Mouse (Mus musculus) lung, postnatal 36 days (tissue): ENCODE measurements around the gene Cxcl17.

ENCODE experiments used
- DNase-seq: peaks from one replicate; pipeline ENCODE4 v3.0.0; 2022; ENCODE audit warnings: mixed read lengths

The Cxcl17 gene

DNA sequence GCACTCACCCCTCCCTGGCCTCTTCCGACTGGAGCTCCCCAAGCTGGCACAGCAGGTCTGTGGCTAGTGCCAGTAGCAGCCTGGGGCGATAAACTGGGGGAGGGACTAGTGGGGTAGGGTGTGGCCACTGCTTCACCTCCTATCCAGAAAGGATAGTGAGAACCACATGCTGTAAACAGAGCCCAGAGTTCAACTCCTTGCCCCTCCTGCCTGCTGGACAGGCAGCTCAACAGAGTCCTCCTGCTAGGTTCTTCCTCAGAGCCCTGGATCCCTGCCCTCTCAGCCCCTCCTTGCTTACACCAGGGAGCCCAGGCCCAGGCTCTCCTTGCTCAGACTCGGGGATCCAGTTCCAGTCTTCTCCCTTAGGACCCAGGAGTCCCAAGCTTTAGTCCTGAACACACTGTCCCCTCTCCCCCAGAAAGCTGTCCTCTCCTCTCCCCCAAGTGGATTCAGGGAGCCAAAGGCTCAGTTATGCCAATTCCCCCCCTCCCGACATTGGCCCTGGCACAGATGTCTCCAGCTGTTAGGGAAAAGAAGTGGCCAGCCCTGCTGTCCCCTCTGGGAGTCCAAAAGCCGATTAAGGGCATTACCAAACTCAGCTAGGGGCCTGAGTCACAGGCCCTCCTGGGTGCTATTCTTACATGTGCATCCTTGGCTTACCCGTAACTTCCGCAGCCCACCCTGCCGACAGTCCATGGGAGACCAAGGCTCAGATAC, 22.5 kb downstream of the Cxcl17 start:
- DNase-seq = peak; percentile 83

DNA sequence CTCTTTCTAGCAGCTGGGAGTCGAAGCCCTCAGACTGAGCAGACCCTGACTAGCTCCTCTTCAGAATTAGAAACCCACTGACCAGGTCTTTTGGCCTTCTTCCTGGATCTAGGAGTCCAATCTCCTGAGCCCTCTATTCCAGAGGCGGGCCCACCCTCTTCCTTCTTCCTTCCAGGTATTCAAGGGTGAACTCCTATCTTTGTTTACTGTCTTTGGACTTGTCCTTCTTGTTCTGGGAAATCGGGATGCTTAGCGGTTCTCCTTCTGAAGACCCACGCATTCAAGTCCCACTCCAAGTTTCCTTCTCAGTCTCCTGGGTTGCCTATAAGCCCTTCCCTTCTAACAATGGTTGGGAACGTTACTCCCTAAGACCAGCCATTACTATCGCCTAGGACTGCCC, 23.8 kb downstream of the Cxcl17 start:
- peak; percentile 39 for DNase-seq

DNA sequence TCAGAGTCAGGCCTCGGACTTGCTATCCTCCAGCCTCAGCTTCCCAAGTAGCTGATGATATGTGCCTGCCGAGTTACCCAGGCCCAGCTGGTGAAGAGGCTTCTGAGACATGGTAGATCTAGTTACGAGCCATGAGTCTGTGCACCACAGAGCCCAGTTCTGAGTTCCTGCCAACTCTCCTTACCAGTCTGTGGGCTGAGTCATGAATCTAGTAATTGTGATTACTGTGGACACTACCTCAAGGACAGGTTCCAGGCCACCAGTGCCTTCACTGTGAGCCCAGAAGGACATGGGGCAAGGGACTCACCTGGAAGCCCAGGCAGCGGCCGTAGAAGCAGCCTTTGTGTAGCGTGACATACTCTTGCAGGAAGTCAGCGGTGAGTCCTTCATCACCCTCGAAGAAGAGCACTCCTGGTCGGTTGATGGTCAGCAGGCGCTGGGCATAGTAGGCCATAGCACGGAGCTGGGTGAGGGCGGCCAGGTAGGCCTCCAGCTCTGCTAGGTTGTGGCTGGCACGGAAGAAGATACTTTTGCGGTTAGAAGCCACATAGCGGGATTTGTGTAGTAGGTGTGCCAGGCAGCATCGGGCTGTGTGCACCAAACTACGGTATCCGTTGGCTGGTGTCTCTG, 24.8 kb downstream of the Cxcl17 start:
- DNase-seq = no peak

DNA sequence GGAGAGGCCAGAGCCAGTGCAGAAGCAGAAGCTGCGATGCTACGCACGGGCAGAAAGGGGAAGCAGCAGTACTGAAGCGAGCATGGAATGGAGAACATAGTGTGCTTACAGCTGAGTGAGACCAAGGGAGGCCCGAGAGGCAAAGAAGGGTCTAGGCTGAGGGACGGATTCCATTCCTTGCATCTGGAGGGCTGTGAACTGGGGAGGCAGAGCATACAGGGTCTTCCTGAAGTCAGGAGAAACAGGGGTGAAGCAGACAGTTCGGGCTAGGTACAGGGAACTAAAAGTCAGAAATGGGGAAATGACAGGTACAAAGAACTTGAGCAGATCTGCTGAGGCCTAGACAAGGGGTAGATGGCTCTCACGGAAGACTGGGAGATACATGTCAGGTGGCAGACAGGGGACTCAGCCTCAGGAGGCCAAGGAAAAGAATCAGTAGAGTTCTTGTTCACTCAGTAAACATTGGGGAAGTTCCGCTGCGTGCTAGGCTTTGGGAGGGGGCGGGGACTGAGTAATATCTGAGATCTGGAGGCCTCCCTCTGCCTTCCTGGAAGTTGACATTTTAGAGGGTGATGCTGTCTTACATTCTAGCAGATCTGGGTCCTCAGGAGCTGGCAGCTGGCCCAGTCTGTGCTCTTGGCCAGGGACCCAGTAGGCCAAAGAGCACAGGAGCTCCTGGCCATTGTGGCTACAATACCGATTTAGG, 26.7 kb downstream of the Cxcl17 start:
- peak; percentile 95 for DNase-seq

DNA sequence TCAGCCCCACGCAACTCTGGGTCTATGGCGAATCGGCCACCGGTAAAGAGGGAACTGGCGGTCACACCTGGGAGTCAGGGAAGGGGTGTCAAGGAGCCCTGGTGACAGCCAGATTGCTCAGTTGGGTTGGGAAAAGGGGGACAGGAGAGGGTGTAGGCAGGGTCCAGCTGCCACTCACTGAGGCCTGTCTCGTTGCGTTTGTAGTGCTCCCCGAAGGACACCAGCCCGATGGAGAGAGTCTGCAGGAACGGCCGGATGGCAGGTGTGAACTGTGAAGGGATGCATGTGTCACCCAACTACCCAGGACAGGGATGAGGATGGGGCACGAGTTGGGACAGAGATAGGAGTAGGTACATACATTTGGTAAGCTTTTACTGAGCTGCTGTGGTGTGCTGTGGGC, 27.4 kb downstream of the Cxcl17 start:
- no peak for DNase-seq

DNA sequence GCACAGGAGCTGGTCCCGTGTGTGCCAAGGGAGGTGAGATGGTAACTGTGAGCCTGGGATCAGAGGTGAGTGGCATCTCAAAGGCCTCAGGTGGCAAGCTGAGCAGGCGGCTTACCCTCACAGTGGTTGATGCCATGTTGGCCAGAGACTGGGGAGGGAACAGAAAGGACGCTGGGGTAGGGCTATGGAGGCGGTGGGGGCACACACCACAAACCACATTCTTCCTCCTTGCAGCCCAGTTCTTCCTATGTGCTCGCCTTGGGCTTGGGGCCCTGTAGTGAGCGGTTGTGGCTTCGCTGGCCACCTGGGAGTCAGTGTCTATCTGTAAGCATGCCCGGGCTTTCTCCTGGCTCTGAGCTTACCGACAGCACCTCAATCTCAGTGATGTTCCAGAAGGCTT, 27.9 kb downstream of the Cxcl17 start:
- DNase-seq = no peak

DNA sequence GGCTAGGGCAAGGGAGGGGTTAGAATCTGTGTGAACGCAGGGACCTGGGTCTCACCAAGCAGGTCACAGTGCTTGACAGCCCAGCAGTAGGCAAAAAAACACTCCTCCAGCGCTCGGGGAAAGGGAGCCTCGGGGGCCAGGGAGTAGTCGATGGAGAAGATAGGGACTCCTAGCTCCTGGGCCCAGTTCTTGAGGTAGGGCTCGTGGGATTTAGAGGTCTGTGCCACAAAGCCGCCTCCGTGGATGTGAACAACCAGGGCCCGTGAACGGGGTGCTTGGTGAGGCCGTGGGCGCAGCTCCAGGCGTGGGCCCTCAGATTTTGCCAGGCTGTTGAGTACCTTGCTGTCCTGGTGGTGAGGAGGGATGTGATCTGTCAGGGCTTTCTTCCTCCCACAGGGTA, 28.4 kb downstream of the Cxcl17 start:
- no peak for DNase-seq

DNA sequence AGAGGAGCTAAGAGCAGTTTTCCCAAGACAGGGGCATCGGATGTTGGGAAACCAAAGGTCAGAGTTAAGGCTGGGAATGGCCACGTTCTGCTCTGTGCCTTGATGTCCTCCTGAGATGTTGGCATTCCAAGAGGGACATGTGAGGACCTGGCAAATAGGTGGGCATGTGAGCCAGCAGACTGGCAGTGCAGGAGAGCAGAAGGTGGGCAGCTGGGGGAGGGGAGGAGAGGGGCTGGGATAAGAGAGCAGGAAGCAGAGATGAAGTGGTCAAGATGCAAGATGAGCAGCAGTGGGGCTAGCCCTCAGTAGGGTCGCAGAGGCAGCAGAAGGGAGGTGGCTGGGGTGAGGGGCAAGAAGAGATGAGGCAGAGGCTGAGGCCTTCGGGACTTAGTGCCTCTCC, 28.8 kb downstream of the Cxcl17 start:
- no peak for DNase-seq

DNA sequence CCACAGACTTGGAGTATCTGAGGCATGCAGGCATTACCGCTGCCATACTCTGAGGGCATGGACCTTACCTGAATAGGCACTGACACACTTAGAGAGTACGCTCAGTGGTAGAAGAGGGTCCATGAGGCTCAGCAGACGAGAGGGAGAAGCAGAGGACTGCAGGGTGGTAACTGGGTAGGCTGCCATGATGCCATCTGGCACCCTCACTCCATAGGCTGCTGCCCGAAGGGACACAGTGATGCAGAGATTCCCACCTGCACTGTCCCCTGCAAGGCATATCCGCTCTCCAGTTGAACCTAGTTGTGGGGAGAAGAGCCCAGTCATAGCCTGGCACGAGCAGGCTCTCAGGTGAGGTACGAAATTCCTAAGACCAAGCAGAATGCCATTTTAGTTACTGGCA, 29.3 kb downstream of the Cxcl17 start:
- no peak for DNase-seq

DNA sequence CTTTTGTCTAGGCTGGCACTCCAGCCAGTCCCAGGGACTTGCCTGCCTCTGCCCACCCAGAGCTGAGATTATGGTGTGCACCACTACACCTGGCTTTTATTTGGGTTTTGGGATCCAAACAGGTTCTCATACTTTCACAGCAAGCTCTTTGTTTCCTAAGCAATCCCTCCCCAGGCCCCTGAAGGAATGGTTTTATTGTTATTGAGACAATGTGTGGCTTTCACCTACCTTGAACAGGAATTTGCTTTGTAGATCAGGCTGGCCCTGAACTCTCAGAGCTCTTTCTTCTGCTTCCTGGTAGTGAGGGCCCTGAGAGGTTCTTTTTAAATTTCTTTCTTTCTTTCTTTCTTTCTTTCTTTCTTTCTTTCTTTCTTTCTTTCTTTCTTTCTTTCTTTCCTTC, 30.1 kb downstream of the Cxcl17 start:
- DNase-seq = no peak

DNA sequence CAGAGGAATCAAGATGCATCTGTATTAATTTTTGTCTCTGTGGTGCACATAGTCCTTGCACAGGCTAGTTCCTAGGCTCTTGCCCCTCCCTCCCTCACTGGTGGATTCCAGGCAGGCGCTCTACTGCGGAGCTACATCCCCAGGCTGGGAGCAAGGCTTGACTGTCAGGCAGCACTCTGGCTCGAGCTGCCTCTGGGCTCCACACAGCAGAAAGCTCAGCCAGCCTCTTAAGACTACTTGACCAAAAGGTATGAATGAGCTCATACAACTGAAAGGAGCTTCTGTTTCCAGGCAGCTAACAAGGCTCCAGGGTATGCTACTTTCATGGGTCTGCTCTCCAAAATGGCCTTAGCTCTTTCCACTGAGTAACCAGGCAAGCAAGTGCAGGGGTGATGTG, 31.4 kb downstream of the Cxcl17 start:
- peak; percentile 48 for DNase-seq

DNA sequence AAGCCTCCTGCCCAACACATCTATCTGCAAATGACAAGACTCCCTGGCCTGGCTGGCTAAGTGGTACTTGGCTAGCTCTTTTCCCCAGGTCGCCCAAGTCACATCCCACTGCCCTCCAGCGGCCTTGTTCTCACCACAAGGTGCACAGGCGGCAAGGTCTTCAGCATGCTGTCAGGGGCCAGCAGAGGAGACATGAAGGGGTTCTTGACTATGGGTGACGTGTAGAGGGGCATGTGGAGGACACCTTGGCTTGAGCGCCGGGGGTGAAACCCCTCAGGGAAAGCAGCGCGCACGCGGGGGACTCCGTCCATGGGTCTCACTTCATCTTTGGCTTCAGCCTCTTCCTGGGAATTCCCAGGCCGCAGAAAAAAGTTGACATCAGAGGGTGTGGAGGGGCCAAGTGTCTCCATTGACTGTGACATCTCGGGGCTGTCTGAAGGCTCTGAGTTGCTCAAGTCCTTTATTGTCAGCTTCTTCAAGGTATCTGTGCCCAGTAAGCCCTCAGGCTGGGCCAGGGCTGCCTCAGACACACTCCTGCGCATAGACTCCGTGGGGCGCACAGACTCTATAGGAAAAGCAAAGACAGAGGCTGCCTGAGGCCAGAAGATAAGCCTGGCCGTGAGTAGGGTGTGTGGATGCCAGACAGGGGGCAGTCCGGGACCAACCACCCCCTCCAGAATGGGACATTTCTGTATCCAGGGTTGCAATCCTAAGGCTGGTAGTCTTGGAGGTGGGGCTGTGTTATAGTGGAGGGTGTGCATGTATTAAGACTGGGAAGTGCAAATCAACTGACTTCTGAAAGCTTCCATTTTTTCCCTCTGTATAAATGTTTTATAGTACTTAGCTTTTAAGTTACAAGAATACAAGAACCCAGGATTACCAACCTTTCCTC, 32.0 kb downstream of the Cxcl17 start:
- DNase-seq = no peak

DNA sequence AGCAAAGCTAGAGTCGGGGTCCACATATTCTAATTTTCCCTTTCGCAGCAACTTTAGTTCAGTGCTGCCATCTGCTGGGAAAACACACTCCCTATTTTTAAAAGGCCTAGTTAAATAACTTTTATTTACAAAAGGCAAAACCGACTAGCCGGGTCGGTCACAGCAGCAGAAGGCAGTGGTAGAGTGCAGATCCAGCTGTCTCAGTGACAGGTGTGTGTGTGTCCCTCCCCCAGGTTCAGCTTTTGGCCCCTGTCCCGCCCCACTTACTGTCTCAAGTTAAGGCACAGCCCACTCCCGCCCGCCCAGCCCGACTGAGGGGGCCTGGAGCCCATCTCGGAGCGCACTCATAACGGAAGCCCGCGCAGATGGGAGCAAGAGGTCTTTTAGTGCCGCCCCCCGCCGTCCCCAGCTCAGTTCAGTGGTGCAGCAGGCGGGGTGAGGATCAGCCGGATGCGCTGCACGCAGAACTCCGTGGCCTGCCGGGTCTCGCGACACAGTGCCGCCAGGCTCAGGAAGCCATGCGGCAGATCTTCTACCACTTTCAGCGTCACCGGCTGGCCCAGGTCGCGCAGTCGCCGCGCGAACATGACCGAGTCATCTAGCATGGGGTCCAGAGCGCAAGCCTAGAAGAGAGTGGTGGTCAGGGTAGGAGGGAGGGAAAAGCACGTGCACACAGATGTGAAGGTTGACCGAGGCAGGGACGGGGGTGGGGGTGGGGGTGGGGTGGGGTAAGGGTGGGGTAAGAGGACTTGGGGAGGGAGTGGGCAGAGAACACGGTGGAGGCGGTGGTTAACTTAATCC, 32.9 kb downstream of the Cxcl17 start:
- peak; percentile 86 for DNase-seq

DNA sequence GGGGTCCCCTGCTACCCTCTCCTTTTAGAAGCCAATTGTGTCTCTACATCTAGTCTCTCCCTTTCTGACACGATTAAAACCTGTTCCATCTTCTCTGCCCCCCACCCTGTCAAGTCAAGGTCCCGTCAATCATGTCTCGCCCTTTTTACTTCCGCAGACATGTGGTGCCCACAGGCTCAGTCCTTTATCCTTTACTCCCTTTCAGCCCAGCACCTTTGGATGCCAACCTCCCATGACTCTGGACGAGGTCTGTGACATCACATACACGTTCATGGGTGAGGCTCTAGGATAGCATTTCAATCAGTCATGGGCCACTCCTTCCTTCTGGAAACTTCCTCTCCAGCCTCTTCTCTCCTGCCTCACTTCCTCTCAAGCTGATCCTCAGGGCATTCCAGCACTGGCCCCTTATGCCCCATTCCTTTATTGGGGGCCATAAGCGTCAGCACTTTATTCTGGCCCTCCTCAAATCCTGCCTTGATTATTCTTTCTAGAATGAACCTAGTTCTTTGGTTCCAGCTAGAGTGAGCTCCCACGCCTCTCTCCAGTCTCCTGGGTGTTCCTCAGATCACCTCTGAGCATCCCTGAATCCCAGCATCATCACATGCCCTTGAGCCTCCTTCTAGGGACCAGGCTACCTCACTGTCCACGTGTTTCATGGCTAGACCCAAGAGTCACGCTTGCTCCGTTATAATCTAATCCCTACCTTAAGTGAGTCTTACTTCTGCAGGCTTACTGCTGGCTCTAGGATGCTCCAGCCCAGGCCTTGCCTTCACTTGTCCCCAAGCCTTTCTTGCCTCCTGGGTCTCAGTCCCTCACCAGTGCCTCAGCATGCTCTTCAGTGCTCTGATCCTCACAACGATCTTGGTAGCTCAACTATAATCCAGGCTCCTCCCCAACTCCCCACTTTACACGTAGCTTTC, 34.2 kb downstream of the Cxcl17 start:
- no peak for DNase-seq

DNA sequence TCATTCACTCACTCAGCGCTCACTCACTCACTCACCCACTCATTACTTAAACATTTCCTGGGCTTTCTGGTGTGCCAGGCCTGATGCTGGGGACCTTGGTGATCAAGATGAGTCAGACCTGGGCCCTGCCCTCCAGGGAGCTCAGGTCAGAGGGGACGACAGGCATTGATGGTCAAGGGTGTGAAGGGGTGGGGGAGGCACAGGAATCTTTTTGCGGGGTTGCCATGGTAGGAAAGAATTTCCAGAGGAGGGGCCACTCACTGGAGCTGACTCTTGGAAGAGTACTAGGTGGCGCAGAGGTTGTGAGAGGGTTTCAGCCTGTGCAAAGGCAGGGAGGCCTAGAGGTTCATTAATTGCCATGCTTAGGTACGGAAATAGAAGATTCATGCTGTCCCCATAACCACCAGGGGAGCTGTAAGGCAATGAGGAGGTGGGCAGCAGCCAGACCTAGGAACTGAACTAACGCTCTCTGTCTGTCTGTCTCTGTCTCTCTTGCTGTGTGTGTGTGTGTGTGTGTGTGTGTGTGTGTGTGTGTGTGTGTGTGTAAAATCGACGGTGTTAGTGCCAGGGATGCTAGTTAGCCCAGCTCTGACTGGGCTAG, 35.5 kb downstream of the Cxcl17 start:
- DNase-seq = no peak

DNA sequence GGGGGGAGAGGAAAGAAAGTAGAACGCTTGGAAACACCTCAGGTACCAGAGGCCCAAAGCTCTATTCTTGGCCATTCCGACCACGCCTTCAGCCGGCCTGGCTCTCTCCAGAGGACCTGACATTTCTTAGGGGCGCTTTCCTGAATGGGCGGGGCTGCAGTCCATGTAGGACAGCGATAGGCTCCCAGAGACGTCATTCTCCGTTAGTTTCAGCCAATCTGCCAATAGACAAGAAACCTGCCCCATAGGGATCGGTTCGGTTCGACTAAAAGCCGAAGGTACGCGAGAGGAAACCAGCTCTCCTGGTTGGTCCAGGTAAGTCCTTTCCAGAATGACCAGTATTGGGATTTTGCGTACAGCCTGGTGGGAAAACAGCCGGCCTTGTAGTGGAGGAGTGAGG, 36.1 kb downstream of the Cxcl17 start:
- peak; percentile 97 for DNase-seq

DNA sequence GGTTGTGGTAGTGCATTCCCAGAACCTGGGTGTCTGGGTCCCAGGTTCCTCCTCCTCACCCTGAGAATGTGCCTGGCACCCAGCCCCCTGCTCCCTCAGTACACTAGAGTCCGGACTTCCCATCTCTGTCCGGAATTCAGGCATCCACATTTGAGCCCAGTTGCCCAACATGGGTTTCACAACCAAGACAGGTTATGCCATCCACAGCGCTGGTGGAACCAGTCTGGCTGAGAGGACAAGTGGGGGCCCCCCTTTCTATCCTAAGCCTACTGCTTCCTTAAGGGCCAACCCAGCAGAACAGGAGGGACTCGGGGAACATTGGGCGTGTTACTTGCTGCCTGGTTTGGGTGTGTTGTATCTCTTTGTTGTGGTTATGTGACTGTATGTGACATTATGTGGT, 40.2 kb downstream of the Cxcl17 start:
- peak; percentile 84 for DNase-seq

DNA sequence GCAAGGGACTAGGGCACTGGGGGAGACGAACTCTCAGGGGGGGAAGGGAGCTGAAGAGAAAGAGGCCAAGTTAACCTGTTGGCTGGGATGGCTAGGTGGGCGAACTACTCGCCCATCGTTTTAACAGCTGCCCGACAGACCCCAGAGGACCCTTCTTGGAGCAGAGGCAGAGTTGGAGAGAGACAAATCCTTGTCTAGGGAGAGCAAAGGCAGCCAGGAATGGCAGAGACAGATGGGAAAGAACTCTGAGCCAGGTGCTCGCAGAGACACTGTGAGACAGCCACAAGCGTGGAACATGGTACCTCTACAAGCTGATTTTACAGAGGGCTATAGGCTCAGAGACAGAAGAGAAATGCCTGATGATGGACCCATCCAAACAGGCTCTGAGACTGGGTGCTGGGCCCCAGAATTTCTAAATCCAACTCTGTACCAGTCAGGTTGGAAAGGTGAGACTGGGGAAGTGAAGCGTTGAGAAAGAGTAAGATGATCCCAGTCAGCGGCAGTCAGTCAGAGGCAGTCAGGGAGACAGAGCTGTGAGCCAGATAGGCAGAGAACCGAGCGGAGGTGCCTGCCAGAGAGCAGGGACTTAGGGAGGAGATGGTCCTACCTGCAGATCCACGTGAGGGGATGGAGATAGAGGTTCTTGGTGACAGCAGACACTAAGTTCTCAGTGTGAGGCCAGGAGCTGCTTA, 43.5 kb downstream of the Cxcl17 start, which contains the start of gene Cnfn:
Gene Cnfn (minus strand): TSS at position 667 of the 692 bp plus-strand sequence.
- DNase-seq = no peak

DNA sequence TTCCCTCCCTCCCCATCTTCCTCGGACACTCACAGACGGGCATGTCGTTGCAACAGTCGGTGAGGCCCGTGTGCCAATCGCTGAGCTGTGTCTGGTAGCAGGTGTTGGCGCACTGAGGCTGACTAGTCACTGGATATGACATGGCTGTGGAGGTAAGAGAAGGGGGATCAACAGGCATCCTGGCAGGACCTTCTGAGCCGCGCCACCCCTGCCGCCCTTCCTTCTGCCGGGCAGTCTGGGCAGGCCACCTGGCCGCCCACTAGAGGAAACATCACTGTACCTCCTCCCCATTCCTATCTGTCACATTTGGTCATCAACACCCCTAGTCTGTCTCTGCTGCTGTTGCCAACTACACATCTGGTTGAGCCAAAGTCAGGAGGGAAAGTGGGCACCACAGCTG, 44.4 kb downstream of the Cxcl17 start:
- no peak for DNase-seq
